ENCODE assay signal across 23 mouse cellular contexts in genomic region chr4:24596942-24597611, GRCm38 (mm10).
DNase-seq lines count a peak whose midpoint lies in the region; ATAC-seq and TF ChIP-seq lines count a peak whose summit lies in the region.
"Had no signal": no experiment of that assay in that cellular context is flagged by ENCODE, and none has a peak within 500 bp of the region (broad histone marks: within the 10 kb centered on the region; RNA-seq: fewer than 3 reads in every experiment).

No protein-coding gene starts in this region.

- 88% methylated on average over 6 of the region's 6 CpGs for WGBS in kidney, postnatal 0 days
- 33% methylated on average over 6 of the region's 6 CpGs for WGBS in liver, embryonic 14.5 days (ENCODE audit: insufficient replicate concordance)

- no peak overlapping the region for H3K4me2 ChIP-seq in kidney, postnatal 0 days (ENCODE audit: low read length)
- no peak overlapping the region for H3K4me2 ChIP-seq in liver, embryonic 14.5 days (ENCODE audit: low read depth)
- H3K4me2 ChIP-seq: embryonic facial prominence, embryonic 13.5 days; forebrain, embryonic 15.5 days; midbrain, embryonic 12.5 days; neural tube, embryonic 13.5 days had no signal

- H3K27ac ChIP-seq in kidney, postnatal 0 days, result no peak overlapping the region
- H3K27ac ChIP-seq in liver, embryonic 14.5 days, result no peak overlapping the region
- H3K27ac ChIP-seq: embryonic facial prominence, embryonic 13.5 days; forebrain, embryonic 15.5 days; hindbrain, embryonic 10.5 days; left cerebral cortex, adult 2 months; midbrain, embryonic 12.5 days; neural tube, embryonic 13.5 days had no signal

- H3K4me1 ChIP-seq in kidney, postnatal 0 days (replicated peaks; ENCODE audit: insufficient read depth, low read length), result no peaks in the 10 kb centered on the region
- H3K4me1 ChIP-seq in liver, embryonic 14.5 days (replicated peaks; ENCODE audit: control insufficient read depth in 2 of 2, insufficient read depth in 2 of 2, low read length in 1 of 2), result peaks cover 2 to 4% of the 10 kb centered on the region in 2 experiments; a peak in 2 of 4 replicates
- H3K4me1 ChIP-seq: embryonic facial prominence, embryonic 13.5 days; forebrain, embryonic 15.5 days; hindbrain, embryonic 10.5 days; midbrain, embryonic 12.5 days; neural tube, embryonic 13.5 days had no signal

- no peak for DNase-seq in kidney, postnatal 0 days (ENCODE audit: low spot score)
- DNase-seq in kidney, postnatal 4 days, result no peak
- peak; percentile 23 for DNase-seq in ZHBTc4 (ENCODE audit: low read depth, low spot score)
- peak in 2 of 3 experiments; percentile 10 to 17 for DNase-seq in liver, embryonic 14.5 days (ENCODE audit: low read depth in 3 of 3, low spot score in 3 of 3)
- no peak for DNase-seq in adrenal gland, adult 18-20 months (ENCODE audit: low spot score in 2 of 2)
- no peak for DNase-seq in embryo, embryonic 10 days (ENCODE audit: low spot score)
- DNase-seq: adrenal gland, postnatal 36 days; cerebellum, adult 8-10 months; gastrocnemius, postnatal 36 days; kidney, adult 8-10 months; kidney, postnatal 25 days; layer of hippocampus, adult 9-11 months; left cerebral cortex, postnatal 4 days; thymus, adult 18-20 months had no signal

- no peaks in the 10 kb centered on the region for H3K9me3 ChIP-seq in kidney, postnatal 0 days (replicated peaks; ENCODE audit: low read length)
- no peaks in the 10 kb centered on the region for H3K9me3 ChIP-seq in liver, embryonic 14.5 days (ENCODE audit: control insufficient read depth, low read length)
- H3K9me3 ChIP-seq: embryonic facial prominence, embryonic 13.5 days; forebrain, embryonic 15.5 days; hindbrain, embryonic 10.5 days; midbrain, embryonic 12.5 days; neural tube, embryonic 13.5 days had no signal

- no peak overlapping the region for H3K9ac ChIP-seq in kidney, postnatal 0 days (ENCODE audit: low read depth, low read length)
- no peak overlapping the region for H3K9ac ChIP-seq in liver, embryonic 14.5 days (replicated peaks)
- H3K9ac ChIP-seq: embryonic facial prominence, embryonic 13.5 days; forebrain, embryonic 15.5 days; midbrain, embryonic 12.5 days; neural tube, embryonic 13.5 days had no signal

- H3K4me3 ChIP-seq in kidney, postnatal 0 days (replicated peaks; ENCODE audit: low read depth, low read length), result no peak overlapping the region
- no peak overlapping the region for H3K4me3 ChIP-seq in liver, embryonic 14.5 days (ENCODE audit: insufficient read depth in 1 of 2, low read depth in 2 of 2, low read length in 2 of 2)
- H3K4me3 ChIP-seq: embryonic facial prominence, embryonic 13.5 days; forebrain, embryonic 15.5 days; hindbrain, embryonic 10.5 days; left cerebral cortex, adult 2 months; midbrain, embryonic 12.5 days; neural tube, embryonic 13.5 days had no signal

- no peaks in the 10 kb centered on the region for H3K36me3 ChIP-seq in kidney, postnatal 0 days (ENCODE audit: insufficient read depth, low read length)
- peaks cover 40% of the 10 kb centered on the region for H3K36me3 ChIP-seq in liver, embryonic 14.5 days (replicated peaks; ENCODE audit: control insufficient read depth, insufficient read depth, low read depth)
- H3K36me3 ChIP-seq: forebrain, embryonic 15.5 days had no signal

- H3K27me3 ChIP-seq in kidney, postnatal 0 days (ENCODE audit: insufficient read depth, low read length), result no peaks in the 10 kb centered on the region
- no peaks in the 10 kb centered on the region for H3K27me3 ChIP-seq in liver, embryonic 14.5 days (ENCODE audit: control insufficient read depth, insufficient read depth, low read length)
- H3K27me3 ChIP-seq: embryonic facial prominence, embryonic 13.5 days; forebrain, embryonic 15.5 days; midbrain, embryonic 12.5 days; neural tube, embryonic 13.5 days; Patski had no signal

- TF ChIP-seq CTCF in kidney, postnatal 0 days (IDR thresholded peaks at IDR 0.05; ENCODE audit: low read depth), result 0 out of 2 replicates have a peak, but pooled peaks have one; percentile 21
- peak; percentile 22; the same call in 1 of the 2 replicates for TF ChIP-seq CTCF in liver, embryonic 14.5 days (IDR thresholded peaks at IDR 0.05; ENCODE audit: low read depth)

- no peak for ATAC-seq in kidney, postnatal 0 days (replicated peaks; ENCODE audit: low FRiP score, low read depth)
- ATAC-seq in liver, embryonic 14.5 days (ENCODE audit: insufficient read depth), result peak; percentile 86
- no peak for ATAC-seq in megakaryocyte, adult 5-6 weeks (ENCODE audit: poor library complexity, severe bottlenecking)
- ATAC-seq: activated CD4-positive, CD25-positive, alpha-beta regulatory T cell, adult 4 months; forebrain, embryonic 15.5 days; Patski had no signal

- peak; percentile 72 for TF ChIP-seq EP300 in liver, embryonic 14.5 days (IDR thresholded peaks at IDR 0.05; ENCODE audit: low read depth)

Comparison
In these comparisons a context has a peak if more than half of its experiments do, and no peak if none do; other contexts are left out.
1. DNase-seq: peak in ZHBTc4 (single experiment) and liver, embryonic 14.5 days (2 of 3); none in kidney, postnatal 0 days (single experiment), kidney, postnatal 4 days (0 of 2), adrenal gland, adult 18-20 months (0 of 2) and embryo, embryonic 10 days (single experiment).